Mouse (Mus musculus): ENCODE results near the gene Dbx1. TPM values are rescaled to one million over a fixed set of nuclear protein-coding genes. Genes with fewer than 3 reads are reported as not detected.

Gene Dbx1
- total and polyA plus RNA-seq, 3 experiments: not detected

DNA sequence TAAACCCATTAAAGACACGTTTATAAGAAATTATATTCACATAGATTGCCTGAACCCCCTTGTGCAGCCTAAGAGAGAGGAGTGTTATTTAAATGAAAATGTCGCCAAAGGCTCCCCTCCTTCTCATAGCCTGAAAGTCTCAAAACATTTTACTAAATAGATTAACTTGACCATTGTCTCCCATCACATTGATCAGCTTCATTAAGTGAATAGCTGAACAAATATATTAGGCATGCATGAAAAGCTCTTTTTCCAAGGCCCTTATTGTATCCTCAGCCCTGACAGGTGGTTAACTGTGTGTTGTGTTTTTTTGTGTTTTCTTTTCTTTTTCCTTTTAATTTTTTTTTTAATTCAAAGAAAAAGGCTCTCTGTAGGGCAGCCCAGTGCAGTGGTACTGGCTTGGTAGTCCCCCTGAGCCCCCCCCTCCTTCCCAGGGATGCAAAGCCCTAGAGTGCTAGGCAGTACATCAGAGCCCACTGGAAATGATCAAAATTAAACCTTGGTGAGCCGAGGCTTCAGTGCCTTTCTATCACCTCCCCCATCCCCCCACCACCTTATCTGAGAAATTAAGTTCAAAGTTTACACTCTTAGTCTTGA lies 4.2 kb upstream of the Dbx1 start:
- H3K4me3 ChIP-seq (ENCODE audit: control insufficient read depth in 1 of 2, insufficient read depth in 1 of 2, low read depth in 2 of 2, low read length in 2 of 2): no peak overlapping the region
- no peaks in the 10 kb centered on the region for H3K4me1 ChIP-seq (ENCODE audit: control insufficient read depth in 1 of 2, insufficient read depth in 2 of 2, low read length in 2 of 2)
- H3K79me2 ChIP-seq (ENCODE audit: control insufficient read depth, insufficient read depth, low read length, poor library complexity): no peaks in the 10 kb centered on the region
- no peak for TF ChIP-seq GABPA (IDR thresholded peaks at IDR 0.05; ENCODE audit: low read depth, low read length)
- no peak for TF ChIP-seq ZNF384 (IDR thresholded peaks at IDR 0.05; ENCODE audit: low read depth, low read length)
- no peak for TF ChIP-seq ZMIZ1 (IDR thresholded peaks at IDR 0.05; ENCODE audit: low read depth, low read length)
- no peak for TF ChIP-seq EP300 (IDR thresholded peaks at IDR 0.05; ENCODE audit: low read depth in 1 of 2, low read length in 2 of 2)
- no peak for TF ChIP-seq CTCF (IDR thresholded peaks at IDR 0.05 in 2 of 3, conservative IDR thresholded peaks at IDR 0.05 in 1 of 3; ENCODE audit: control insufficient read depth in 1 of 3, insufficient read depth in 1 of 3, low read depth in 2 of 3, low read length in 3 of 3, poor library complexity in 1 of 3, severe bottlenecking in 1 of 3)
- TF ChIP-seq TCF12 (IDR thresholded peaks at IDR 0.05; ENCODE audit: low read depth, low read length): no peak
- no peak for TF ChIP-seq POLR2AphosphoS2 (IDR thresholded peaks at IDR 0.05; ENCODE audit: low read length)
- no peak for TF ChIP-seq CHD1 (IDR thresholded peaks at IDR 0.05; ENCODE audit: low read depth, low read length)
- no peak for TF ChIP-seq ETS1 (IDR thresholded peaks at IDR 0.05; ENCODE audit: low read depth, low read length)
- no peak for TF ChIP-seq MYC (IDR thresholded peaks at IDR 0.05; ENCODE audit: low read depth, low read length)
- no peak for TF ChIP-seq MAZ (IDR thresholded peaks at IDR 0.05; ENCODE audit: low read depth, low read length)
- TF ChIP-seq NELFE (IDR thresholded peaks at IDR 0.05; ENCODE audit: low read depth, low read length): no peak
- no peak for TF ChIP-seq MAX (IDR thresholded peaks at IDR 0.05; ENCODE audit: low read length)
- TF ChIP-seq MXI1 (IDR thresholded peaks at IDR 0.05; ENCODE audit: low read depth, low read length): no peak
- no peak for TF ChIP-seq CHD2 (IDR thresholded peaks at IDR 0.05; ENCODE audit: low read length)
- no peak for TF ChIP-seq MEF2A (IDR thresholded peaks at IDR 0.05; ENCODE audit: extremely low read depth, insufficient replicate concordance, low read depth, low read length, poor library complexity, severe bottlenecking)
- TF ChIP-seq USF2 (IDR thresholded peaks at IDR 0.05; ENCODE audit: borderline replicate concordance in 1 of 2, insufficient read depth in 1 of 2, low read depth in 1 of 2, low read length in 2 of 2): no peak
- H3K9ac ChIP-seq (ENCODE audit: control insufficient read depth, low read depth, low read length, poor library complexity, severe bottlenecking): no peak overlapping the region
- no peaks in the 10 kb centered on the region for H3K9me3 ChIP-seq (replicated peaks; ENCODE audit: insufficient read depth, low read length)
- no peaks in the 10 kb centered on the region; a peak in 1 of 4 replicates for H3K27me3 ChIP-seq (ENCODE audit: control insufficient read depth in 1 of 2, insufficient read depth in 2 of 2, low read length in 2 of 2)
- no peak for DNase-seq (ENCODE audit: low read depth, low spot score)
- no peaks in the 10 kb centered on the region for H3K36me3 ChIP-seq (ENCODE audit: control insufficient read depth in 1 of 2, insufficient read depth in 2 of 2, low read length in 2 of 2)
- H3K27ac ChIP-seq (ENCODE audit: control insufficient read depth, low read depth, low read length): no peak overlapping the region

GRCm38 (mm10) chr7:49639864-49640708 lies 3.4 kb upstream of the Dbx1 start:
- no peaks in the 10 kb centered on the region for H3K9me3 ChIP-seq (replicated peaks; ENCODE audit: insufficient read depth, low read length)
- no peak overlapping the region for H3K4me3 ChIP-seq (ENCODE audit: control insufficient read depth in 1 of 2, insufficient read depth in 1 of 2, low read depth in 2 of 2, low read length in 2 of 2)
- no peak for DNase-seq (ENCODE audit: low read depth, low spot score)
- no peaks in the 10 kb centered on the region for H3K4me1 ChIP-seq (ENCODE audit: control insufficient read depth in 1 of 2, insufficient read depth in 2 of 2, low read length in 2 of 2)
- H3K9ac ChIP-seq (ENCODE audit: control insufficient read depth, low read depth, low read length, poor library complexity, severe bottlenecking): no peak overlapping the region
- no peaks in the 10 kb centered on the region for H3K36me3 ChIP-seq (ENCODE audit: control insufficient read depth in 1 of 2, insufficient read depth in 2 of 2, low read length in 2 of 2)
- H3K79me2 ChIP-seq (ENCODE audit: control insufficient read depth, insufficient read depth, low read length, poor library complexity): no peaks in the 10 kb centered on the region
- H3K27me3 ChIP-seq (ENCODE audit: control insufficient read depth in 1 of 2, insufficient read depth in 2 of 2, low read length in 2 of 2): no peaks in the 10 kb centered on the region; a peak in 1 of 4 replicates
- no peak overlapping the region for H3K27ac ChIP-seq (ENCODE audit: control insufficient read depth, low read depth, low read length)
- TF ChIP-seq TBP (IDR thresholded peaks at IDR 0.05; ENCODE audit: low read depth, low read length) (no peak), RAD21 (IDR thresholded peaks at IDR 0.05; ENCODE audit: low read depth, low read length) (no peak), POLR2AphosphoS5 (IDR thresholded peaks at IDR 0.05; ENCODE audit: borderline replicate concordance, low read depth, low read length) (no peak), UBTF (IDR thresholded peaks at IDR 0.05; ENCODE audit: borderline replicate concordance, insufficient read depth, low read depth, low read length) (no peak), KAT2A (conservative IDR thresholded peaks at IDR 0.05; ENCODE audit: low read depth, low read length) (no peak), GABPA (IDR thresholded peaks at IDR 0.05; ENCODE audit: low read depth, low read length) (no peak), SMC3 (IDR thresholded peaks at IDR 0.05; ENCODE audit: low read depth, low read length) (no peak), ZMIZ1 (IDR thresholded peaks at IDR 0.05; ENCODE audit: low read depth, low read length) (no peak), RCOR1 (IDR thresholded peaks at IDR 0.05; ENCODE audit: low read depth, low read length) (no peak), MEF2A (IDR thresholded peaks at IDR 0.05; ENCODE audit: extremely low read depth, insufficient replicate concordance, low read depth, low read length, poor library complexity, severe bottlenecking) (no peak), POLR2A (IDR thresholded peaks at IDR 0.05; ENCODE audit: control insufficient read depth in 1 of 2, insufficient read depth in 1 of 2, low read depth in 1 of 2, low read length in 2 of 2, poor library complexity in 1 of 2) (no peak), MYC (IDR thresholded peaks at IDR 0.05; ENCODE audit: low read depth, low read length) (no peak), NRF1 (IDR thresholded peaks at IDR 0.05; ENCODE audit: insufficient read depth, low read depth, low read length, poor library complexity, severe bottlenecking) (no peak), USF1 (IDR thresholded peaks at IDR 0.05; ENCODE audit: low read depth, low read length) (no peak), EP300 (IDR thresholded peaks at IDR 0.05; ENCODE audit: low read depth in 1 of 2, low read length in 2 of 2) (no peak), GATA1 (IDR thresholded peaks at IDR 0.05; ENCODE audit: low read depth, low read length) (no peak), SIN3A (IDR thresholded peaks at IDR 0.05; ENCODE audit: low read length) (no peak), MXI1 (IDR thresholded peaks at IDR 0.05; ENCODE audit: low read depth, low read length) (no peak)

All from MEL (cell line).